Mouse (Mus musculus): ENCODE results near the gene Tmem117.

Tmem117 gene

GRCm38 (mm10) chr15:94628830-94629601, at the start of gene Tmem117:
Gene Tmem117 (plus strand): TSS chr15:94629232.
- peak; percentile 64 for DNase-seq (ENCODE audit: low read depth, low spot score)

DNA sequence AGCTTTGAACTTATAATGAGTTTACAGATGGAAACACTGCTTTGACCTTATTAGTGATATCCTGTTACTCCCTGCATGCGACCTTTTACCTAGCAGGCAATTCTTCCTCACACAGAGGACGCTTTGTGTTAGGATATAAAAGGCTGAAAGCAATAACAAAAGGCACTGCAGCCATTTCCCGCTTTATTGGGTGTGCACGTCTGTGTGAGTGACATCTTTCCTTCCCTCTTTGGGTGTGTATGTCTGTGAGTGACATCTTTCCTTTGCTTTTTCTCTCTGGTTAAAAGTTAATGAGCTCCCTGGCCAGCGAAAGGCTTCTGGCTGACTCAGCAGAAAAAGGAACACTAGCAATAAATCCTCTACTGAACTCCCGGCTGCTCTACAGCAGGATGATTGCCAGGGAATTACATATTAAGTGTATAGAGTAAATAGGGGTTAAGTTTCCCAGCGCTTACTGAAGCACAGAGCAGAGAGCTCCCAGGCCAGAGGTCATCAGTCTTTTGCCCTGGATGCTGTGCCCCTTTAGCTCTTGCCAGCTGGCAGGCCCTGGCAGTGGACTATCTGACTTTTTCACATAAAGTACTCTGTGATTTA, 46.9 kb upstream of the Tmem117 start:
- DNase-seq (ENCODE audit: low read depth, low spot score) = peak; percentile 35

DNA sequence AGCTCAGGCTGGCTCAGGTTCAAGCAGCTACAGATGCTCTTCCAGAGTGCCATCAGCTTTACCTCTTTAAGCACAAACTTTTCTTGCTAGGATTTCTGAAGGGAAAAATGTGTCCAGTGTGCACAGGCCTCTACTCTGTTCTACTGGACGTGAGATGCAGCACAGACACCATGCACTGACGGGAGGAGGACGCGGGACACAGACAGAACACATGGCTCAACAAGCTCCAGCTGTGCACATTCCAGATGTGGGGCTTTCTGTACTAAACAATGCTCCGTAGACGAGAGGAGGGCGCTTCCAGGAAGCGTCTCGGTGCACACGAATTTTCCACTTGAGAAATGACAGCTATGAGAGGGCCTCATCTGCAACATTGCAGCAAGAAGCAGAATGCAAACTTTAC, 45.9 kb upstream of the Tmem117 start:
- no peak for DNase-seq (ENCODE audit: low read depth, low spot score)

- peak; percentile 45 for DNase-seq (ENCODE audit: low read depth, low spot score)
These were observed 44.3 kb upstream of the Tmem117 start for GRCm38 (mm10) chr15:94584738-94585137.

GRCm38 (mm10) chr15:94587826-94588715, 41.0 kb upstream of the Tmem117 start:
- DNase-seq (ENCODE audit: low read depth, low spot score) = no peak

DNA sequence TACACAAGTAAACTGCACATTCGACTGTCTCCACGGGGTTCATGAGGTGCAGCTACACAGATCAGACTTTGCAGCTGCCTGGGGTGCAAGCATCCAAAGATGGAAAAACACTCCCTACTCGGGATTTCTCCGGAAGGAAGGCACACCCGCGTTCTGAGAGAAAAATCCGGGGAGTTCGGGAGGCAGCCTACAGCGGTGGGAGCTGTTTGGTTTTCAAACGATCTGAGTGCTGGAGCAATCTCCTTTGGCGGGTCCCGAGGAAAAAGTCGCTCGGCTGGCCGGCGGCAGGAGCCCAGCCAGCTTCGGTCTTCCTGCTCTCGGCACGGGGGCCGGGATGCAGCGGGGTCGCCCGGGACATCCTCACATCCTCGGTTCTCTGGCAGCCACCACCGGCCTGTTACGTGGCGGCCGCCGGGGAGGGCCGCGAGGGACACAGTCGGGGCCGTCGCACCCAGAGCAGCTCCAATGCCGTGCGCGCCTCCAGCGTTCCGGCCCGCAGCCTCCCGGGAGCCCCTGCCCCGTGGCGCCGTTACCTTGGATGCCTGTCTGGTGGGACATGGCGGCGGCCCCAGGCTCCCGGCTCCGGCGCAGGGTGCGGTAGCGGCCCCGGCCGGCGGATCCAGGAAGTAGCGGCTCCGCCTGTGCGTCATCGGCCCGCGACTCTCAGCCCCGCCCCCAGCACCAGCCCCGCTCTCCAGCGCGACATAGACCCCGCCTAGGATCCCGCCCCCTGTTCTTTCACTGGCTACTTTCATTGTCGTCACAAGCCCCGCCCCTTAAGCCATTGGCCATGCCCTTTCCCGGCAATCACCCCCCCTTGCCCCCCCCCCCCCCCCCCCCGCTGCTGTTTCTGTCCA, 39.6 kb upstream of the Tmem117 start, which contains the start of gene Twf1:
TSS of gene Twf1 (minus strand) at position 671 of the 857 bp plus-strand sequence.
- peak; percentile 96 for DNase-seq (ENCODE audit: low read depth, low spot score)

DNA sequence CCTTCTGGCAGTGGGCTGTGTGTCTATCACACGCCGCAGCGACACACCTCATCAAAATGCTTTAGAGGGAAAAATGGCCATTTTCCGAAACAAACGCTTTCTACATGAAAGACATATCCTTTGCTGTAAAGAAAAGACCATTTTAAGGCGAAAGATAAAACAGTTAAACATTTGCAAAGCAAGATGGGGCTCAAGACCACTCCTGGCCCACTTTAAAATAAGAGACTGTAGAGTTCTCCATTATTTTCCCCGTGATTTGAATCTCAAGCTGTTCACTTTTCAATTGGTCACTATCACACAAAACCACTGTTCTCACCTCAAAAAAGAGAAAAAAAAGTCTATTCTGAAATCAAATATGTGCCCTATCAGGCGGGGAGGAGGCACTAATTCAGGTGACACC, 38.9 kb upstream of the Tmem117 start:
- DNase-seq (ENCODE audit: low read depth, low spot score) = no peak

DNA sequence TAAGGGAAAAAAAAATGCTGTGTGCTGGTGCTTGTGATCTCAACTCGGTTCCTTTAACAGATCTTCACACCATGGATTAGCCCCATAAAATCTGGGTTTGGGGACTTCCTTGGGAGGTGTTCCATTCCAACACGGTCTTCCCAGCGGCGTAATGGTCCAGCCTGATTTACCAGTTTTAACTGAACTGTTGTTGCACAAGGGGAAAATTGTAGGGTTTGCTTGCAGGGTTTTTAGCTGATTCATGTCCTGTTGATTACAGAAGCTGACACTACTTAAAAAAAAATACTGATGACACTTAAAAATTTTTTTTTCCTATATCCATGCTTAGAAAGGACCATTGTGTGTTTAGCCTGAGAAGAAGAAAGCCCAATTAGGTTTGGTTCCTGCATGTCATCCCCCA, 37.7 kb upstream of the Tmem117 start:
- DNase-seq (ENCODE audit: low read depth, low spot score) = no peak

DNA sequence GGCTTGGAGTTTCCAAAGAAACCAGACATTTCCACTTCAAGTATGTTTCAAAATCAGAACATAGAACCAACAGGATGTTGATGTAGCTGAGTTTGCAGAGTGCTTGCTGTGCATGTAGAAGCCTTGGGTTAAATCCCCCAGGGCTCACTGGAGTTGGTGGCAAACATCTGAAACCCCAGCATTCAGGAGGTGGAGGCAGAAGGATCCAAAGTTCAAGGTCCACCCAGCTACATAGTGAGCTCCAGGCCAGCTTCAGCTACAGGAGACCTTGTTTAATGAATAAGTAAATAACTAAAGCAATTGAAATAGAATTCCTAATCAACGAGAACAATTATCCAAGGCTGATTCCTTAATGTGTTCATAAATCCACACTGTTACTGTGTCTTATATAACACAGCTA, 35.4 kb upstream of the Tmem117 start:
- DNase-seq (ENCODE audit: low read depth, low spot score) = no peak

- DNase-seq (ENCODE audit: low read depth, low spot score) = no peak
These were observed 28.8 kb upstream of the Tmem117 start for GRCm38 (mm10) chr15:94600145-94600707.

- DNase-seq (ENCODE audit: low read depth, low spot score) = peak; percentile 79
These were observed 27.7 kb upstream of the Tmem117 start for GRCm38 (mm10) chr15:94601339-94601738.

- no peak for DNase-seq (ENCODE audit: low read depth, low spot score)
These were observed 26.6 kb upstream of the Tmem117 start for GRCm38 (mm10) chr15:94602441-94602840.

GRCm38 (mm10) chr15:94607768-94608167, 21.3 kb upstream of the Tmem117 start:
- DNase-seq (ENCODE audit: low read depth, low spot score) = no peak

DNA sequence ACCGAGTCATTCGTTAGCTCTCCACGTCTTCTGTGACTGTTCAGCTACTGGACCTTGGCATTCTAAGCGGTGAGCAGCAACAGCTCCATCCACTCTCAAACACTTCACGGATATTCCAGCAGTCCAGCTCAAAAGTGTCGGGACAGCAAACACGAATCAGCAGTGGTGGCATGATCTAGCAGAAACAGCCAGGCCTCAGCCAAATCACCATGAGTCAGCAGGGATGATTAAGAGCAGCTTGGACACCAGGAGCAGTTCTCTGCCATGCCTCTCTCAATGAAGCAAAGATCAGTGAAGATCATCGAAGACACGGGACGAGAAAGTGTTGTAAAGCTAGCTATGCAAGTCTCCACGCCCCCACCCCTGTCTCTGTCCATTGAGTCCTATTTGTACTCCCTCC, 13.0 kb upstream of the Tmem117 start:
- DNase-seq (ENCODE audit: low read depth, low spot score) = no peak

- peak; percentile 42 for DNase-seq (ENCODE audit: low read depth, low spot score)
These were observed 8.1 kb upstream of the Tmem117 start for GRCm38 (mm10) chr15:94620909-94621308.

DNA sequence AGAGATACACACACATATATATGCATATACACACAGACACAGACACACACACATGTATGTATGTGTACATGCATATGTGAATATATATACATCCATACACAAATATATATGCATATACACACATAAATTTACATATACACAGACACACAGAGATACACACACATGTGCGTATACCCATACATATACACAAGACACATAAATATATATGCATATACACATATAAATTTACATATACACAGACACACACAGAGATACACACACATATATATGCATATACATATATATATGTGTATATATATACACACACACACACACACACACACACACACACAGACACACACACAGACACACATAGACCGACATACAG, 586 bp upstream of the Tmem117 start:
- DNase-seq (ENCODE audit: low read depth, low spot score) = no peak

GRCm38 (mm10) chr15:94630553-94630952, 1.5 kb downstream of the Tmem117 start:
- no peak for DNase-seq (ENCODE audit: low read depth, low spot score)

GRCm38 (mm10) chr15:94634524-94634923, 5.5 kb downstream of the Tmem117 start:
- no peak for DNase-seq (ENCODE audit: low read depth, low spot score)

- DNase-seq (ENCODE audit: low read depth, low spot score) = no peak
These were observed 9.2 kb downstream of the Tmem117 start for GRCm38 (mm10) chr15:94638207-94638606.

DNA sequence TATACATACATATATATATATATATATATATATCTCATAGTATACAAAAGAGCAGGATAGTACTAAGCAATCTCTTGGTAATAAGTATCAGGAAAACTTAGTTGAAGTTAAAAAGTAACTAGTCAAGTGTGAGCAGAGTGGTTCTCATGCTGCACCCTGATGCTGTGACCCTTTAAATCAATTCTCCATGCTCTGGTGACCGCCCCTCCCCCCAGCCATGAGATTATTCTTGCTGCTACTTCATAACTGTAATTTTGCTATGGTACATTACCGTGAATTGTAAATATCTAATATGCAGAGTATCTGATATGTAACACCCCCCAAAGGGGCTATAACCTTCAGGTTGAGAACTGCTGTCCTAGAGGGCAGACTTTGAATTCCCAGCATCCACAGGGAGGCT, 10.1 kb downstream of the Tmem117 start:
- DNase-seq (ENCODE audit: low read depth, low spot score) = no peak

GRCm38 (mm10) chr15:94646012-94646411, 17.0 kb downstream of the Tmem117 start:
- DNase-seq (ENCODE audit: low read depth, low spot score) = no peak

Data from ES-CJ7 (cell line).